Mouse (Mus musculus) heart, adult 8-10 months (tissue): ENCODE measurements around the gene Brk1. TPM values are rescaled to one million over a fixed set of nuclear protein-coding genes. Genes with fewer than 3 reads are reported as not detected.

ENCODE experiments used
- DNase-seq: peaks from one replicate; pipeline ENCODE4 v3.0.0; 2022; ENCODE audit warnings: low spot score
- total RNA-seq, 4 experiments: library from RNA; stranded (reverse); gene quantifications; 2 replicates each; pipeline ENCODE4 v1.2.4; 2022

Brk1 gene
- total RNA-seq, 4 experiments from 2014 or later, result 68.5 to 83.3 (median 75.0) TPM

DNA sequence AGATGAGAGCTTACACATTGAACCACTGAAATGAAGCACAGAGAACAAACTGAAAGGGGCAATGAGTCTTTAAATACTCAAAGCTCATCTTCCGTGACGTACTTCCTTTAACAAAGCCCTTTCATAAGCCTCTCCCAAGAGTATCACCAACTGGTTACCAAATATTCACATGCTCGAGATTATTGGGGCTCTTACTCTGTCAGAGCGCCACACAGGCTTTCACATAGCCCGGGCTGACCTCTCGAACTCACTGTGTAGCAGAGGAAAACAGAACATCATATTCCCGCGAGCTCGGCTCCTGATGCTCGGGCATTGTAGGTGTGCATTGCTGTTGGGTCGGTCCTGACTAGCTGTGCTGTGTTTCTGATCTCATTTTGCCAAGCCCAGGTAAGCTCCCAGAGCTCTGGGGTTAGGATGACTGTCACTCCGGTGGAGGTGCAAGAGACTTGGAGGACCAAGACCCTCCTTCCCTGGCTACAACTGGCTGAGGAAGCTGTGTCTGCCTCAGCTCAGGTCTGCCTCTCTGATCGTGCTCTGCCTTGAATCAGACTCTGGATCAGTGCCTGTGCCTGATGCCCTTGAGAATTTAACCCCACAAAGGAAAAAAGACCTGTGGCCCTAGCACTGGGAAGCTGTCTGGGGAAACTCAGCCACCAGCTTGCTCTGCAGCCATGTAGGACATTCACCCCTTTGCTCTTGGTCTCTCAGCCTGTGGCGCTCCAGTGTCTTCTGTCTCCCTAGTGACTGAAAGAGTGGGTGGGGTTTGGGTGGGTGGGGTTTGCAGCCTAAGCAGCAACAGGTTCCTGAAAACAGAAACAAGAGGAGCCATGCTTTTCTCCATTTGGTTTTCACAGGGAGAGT lies 56.1 kb downstream of the Brk1 start:
- DNase-seq, result no peak

DNA sequence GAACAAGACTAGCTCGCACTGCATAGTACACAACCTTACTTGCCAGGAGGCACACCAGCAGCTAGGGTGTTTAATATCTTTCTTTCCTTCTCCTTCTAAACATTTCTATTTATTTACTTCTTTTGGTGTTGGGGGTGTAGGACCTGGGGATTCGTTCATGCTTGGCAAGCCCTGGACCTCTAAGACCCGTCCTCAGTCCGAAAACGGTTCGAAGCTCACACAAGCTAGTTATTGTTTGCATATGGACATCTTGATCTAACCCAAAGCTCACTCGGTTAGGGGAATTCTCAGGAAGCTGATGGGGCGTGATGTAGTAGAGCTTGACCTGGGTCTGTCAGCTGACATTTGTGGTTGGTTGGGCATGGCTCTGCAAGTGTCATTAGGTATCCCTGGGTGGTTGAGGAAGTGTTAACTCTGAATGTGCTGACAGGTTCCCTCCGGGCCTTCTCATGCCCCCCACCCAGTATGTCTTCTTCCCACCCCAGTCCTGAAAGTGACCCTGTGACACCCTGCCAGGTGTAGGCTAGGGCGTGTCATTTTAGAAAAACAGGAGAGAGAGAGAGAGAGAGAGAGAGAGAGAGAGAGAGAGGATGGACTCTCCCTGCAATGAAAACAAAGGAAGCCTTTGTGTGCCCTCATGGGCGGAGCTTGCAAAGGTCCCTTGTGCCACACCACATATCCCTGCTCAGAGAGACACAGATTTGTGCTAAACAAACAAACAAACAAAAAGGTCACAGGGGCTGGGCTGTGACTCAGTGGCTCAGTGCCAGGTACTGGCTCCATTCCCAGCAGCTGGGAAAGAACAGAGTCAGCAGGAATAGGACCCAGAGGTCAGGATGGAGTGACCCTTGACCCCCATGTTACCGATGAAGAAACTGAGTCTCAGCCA lies 57.0 kb downstream of the Brk1 start:
- DNase-seq, result no peak

DNA sequence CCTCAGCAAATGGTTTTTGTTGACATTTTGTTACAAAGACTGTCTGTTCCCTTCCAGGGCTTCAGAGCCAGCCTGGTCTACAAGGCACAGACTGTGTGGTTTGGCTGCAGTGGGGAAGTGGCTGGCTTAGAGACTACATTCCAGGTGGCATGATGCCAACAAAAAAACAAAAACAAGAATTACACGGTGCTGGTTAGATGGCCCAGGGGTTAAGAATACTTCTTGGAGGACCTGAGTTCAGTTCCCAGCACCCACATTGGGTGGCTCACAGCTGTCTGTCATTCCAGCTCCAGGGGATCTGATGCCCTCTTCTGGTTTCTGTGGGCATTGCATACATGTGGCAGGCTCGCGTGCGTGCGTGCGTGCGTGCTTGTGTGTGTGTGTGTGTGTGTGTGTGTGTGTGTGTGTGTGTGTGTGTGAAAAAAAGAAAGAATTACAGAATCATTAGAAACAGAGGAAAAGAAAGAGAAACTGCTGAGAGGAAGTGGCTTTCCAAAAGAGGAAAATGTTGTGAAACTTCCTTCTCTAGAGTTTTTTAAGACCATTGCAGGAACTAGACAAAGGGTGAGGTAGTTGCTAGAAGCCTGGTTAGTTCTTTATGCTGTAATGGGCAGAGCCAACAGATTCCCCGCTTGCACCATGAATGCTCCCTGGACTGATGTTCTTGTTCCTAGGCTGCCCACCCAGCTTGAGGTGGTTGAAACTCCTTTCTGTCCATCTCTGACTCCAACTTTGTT lies 58.6 kb downstream of the Brk1 start:
- DNase-seq, result no peak

DNA sequence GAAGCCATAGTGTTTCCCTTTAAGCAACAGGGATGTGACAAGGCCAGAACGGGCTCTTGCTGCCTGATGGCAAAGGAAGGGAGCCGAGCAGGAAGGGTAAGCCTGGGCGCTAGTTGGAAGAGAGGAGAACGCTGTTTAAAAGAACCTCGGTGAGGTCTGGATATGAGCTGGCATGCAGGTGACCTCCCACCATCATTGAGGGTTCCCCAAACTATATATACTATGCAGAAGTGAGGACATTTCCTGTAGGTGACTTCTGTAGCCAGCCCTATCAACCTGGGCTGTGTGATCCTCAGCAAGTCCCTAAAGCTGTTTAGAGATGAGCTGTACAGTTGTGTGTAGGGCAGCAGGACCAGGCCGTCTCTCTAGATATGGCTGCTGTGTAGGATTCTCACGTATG lies 59.7 kb downstream of the Brk1 start:
- no peak for DNase-seq

Other genes with a start within 250 kb of the Brk1 start
- 10 to 100 TPM; 20.7 to 23.8 (median 23.2) TPM for gene Tada3, start 226.9 kb upstream of the Brk1 start, total RNA-seq
- gene Arpc4, start 226.7 kb upstream of the Brk1 start, total RNA-seq, result 10 to 100 TPM; 58.5 to 72.8 (median 62.0) TPM
- 1 to 10 TPM in 1 of 4 experiments, under 1 TPM in 3; 0.44 to 1.0 (median 0.76) TPM for gene Ttll3, start 215.5 kb upstream of the Brk1 start, total RNA-seq
- gene Rpusd3, start 185.4 kb upstream of the Brk1 start, total RNA-seq, result 10 to 100 TPM in 3 of 4 experiments, 1 to 10 TPM in 1; 8.2 to 11.7 (median 11.2) TPM
- 1 to 10 TPM; 3.1 to 5.7 (median 4.6) TPM for gene Cidec, start 169.0 kb upstream of the Brk1 start, total RNA-seq
- 10 to 100 TPM; 21.0 to 21.4 (median 21.1) TPM for gene Jagn1, start 162.2 kb upstream of the Brk1 start, total RNA-seq
- gene Il17re, start 146.3 kb upstream of the Brk1 start, total RNA-seq, result 1 to 10 TPM in 2 of 4 experiments, under 1 TPM in 2; 0.60 to 2.0 (median 1.1) TPM
- gene Il17rc, start 133.3 kb upstream of the Brk1 start, total RNA-seq, result 1 to 10 TPM; 5.6 to 9.9 (median 7.5) TPM
- 10 to 100 TPM; 53.9 to 63.4 (median 59.2) TPM for gene Creld1, start 121.5 kb upstream of the Brk1 start, total RNA-seq
- gene Prrt3, start 102.8 kb upstream of the Brk1 start, total RNA-seq, result not detected
- 10 to 100 TPM; 56.4 to 60.9 (median 57.3) TPM for gene Emc3, start 73.1 kb upstream of the Brk1 start, total RNA-seq
- under 1 TPM; 0.06 to 0.79 (median 0.18) TPM for gene Fancd2, start 73.1 kb upstream of the Brk1 start, total RNA-seq
- gene Fancd2os, start 4.1 kb upstream of the Brk1 start, total RNA-seq, result not detected
- gene Vhl, start 19.2 kb downstream of the Brk1 start, total RNA-seq, result 10 to 100 TPM in 1 of 4 experiments, 1 to 10 TPM in 3; 8.4 to 10.7 (median 9.4) TPM
- 10 to 100 TPM in 2 of 4 experiments, 1 to 10 TPM in 2; 8.1 to 13.5 (median 10.6) TPM for gene Irak2, start 33.7 kb downstream of the Brk1 start, total RNA-seq
- gene Tatdn2, start 92.3 kb downstream of the Brk1 start, total RNA-seq, result 10 to 100 TPM; 65.8 to 83.6 (median 69.8) TPM
- not detected for gene Ghrl, start 115.1 kb downstream of the Brk1 start, total RNA-seq
- gene Sec13, start 136.0 kb downstream of the Brk1 start, total RNA-seq, result 10 to 100 TPM; 68.8 to 72.3 (median 71.1) TPM